Mouse (Mus musculus): ENCODE data around the gene Neurl2.

- TF ChIP-seq FLI1 (IDR thresholded peaks at IDR 0.05; ENCODE audit: low read length) (no peak), GATA1 (IDR thresholded peaks at IDR 0.05; ENCODE audit: borderline replicate concordance, low read length) (no peak)
Measured at GRCm38 (mm10) chr2:164823181-164823585, 10.1 kb downstream of the Neurl2 start.
